Mouse (Mus musculus) heart, embryonic 16.5 days (tissue): ENCODE results near the gene Cdk1. TPM values are rescaled to one million over a fixed set of nuclear protein-coding genes. Genes with fewer than 3 reads are reported as not detected.

Experiments used
- ATAC-seq: fragments of 200-750 bp; cut with Nextera tagmentation; replicated peaks from 2 replicates; pipeline ENCODE4 v1.8.0; 2017; ENCODE audit warnings: moderate number of reproducible peaks; ENCODE audit not compliant: insufficient read depth, low FRiP score; ENCODE audit errors: extremely low read depth
- H3K27ac ChIP-seq: fragments of 300-500 bp; sonication (generic); 2 replicates; pipeline ENCODE4 v1.5.1; 2014; ENCODE audit warnings: mild to moderate bottlenecking, low read length, control low read depth, moderate library complexity
- H3K27me3 ChIP-seq: fragments of 300-500 bp; sonication (generic); 2 replicates; pipeline ENCODE4 v1.6.1; 2014; ENCODE audit warnings: low read length, mixed read lengths; ENCODE audit not compliant: control insufficient read depth, insufficient read depth
- H3K36me3 ChIP-seq: fragments of 300-500 bp; sonication (generic); 2 replicates; pipeline ENCODE4 v1.6.1; 2014; ENCODE audit not compliant: control insufficient read depth, insufficient read depth
- H3K4me1 ChIP-seq: fragments of 300-500 bp; sonication (generic); 2 replicates; pipeline ENCODE4 v1.6.1; 2014; ENCODE audit warnings: low read length, mixed read lengths; ENCODE audit not compliant: control insufficient read depth, insufficient read depth
- H3K4me2 ChIP-seq: fragments of 300-500 bp; sonication (generic); 2 replicates; pipeline ENCODE4 v1.6.1; 2014; ENCODE audit warnings: low read depth, mild to moderate bottlenecking, control low read depth, low read length
- H3K4me3 ChIP-seq: fragments of 300-500 bp; sonication (generic); 2 replicates; pipeline ENCODE4 v1.5.1; 2014; ENCODE audit warnings: mild to moderate bottlenecking, control low read depth, low read length
- H3K9ac ChIP-seq: fragments of 300-500 bp; sonication (generic); 2 replicates; pipeline ENCODE4 v1.6.1; 2014; ENCODE audit warnings: low read length, control low read depth
- H3K9me3 ChIP-seq: fragments of 300-500 bp; sonication (generic); replicated peaks from 2 replicates; pipeline ENCODE4 v1.6.1; 2016; ENCODE audit warnings: low read length; ENCODE audit not compliant: control insufficient read depth
- WGBS: fragments of 180-500 bp; shearing (Covaris S2); extraction: QIAGEN DNeasy Blood & Tissue Kit; methylation state at CpG from one replicate; pipeline ENCODE4 v1.1.7; 2014; 5-methylcytosine and 5-hydroxymethylcytosine counted together
- polyA plus RNA-seq: library from polyadenylated mRNA; unstranded; fragments of >200 nt; fragmentation: Nextera tagmentation; extraction: Ambion mirVana; gene quantifications from 2 replicates; pipeline ENCODE4 v1.2.1, GENCODE M21; 2015

Gene Cdk1
- polyA plus RNA-seq, 1 experiment from 2014 or later, result 381 TPM

- H3K9ac ChIP-seq, result no peak overlapping the region
- no peak for ATAC-seq
- H3K4me3 ChIP-seq, result no peak overlapping the region
- no peaks in the 10 kb centered on the region for H3K36me3 ChIP-seq
- H3K27ac ChIP-seq, result no peak overlapping the region
- H3K4me1 ChIP-seq, result no peaks in the 10 kb centered on the region
- 78% methylated on average over 13 of the region's 13 CpGs for WGBS
- no peaks in the 10 kb centered on the region for H3K27me3 ChIP-seq
- no peak overlapping the region for H3K4me2 ChIP-seq
- no peaks in the 10 kb centered on the region for H3K9me3 ChIP-seq
Observed at GRCm38 (mm10) chr10:69323986-69324385, 28.8 kb downstream of the Cdk1 start.

GRCm38 (mm10) chr10:69321519-69322035 is 31.2 kb downstream of the Cdk1 start:
- Histone ChIP-seq H3K27me3 (no peaks in the 10 kb centered on the region), H3K4me2 (peak overlapping the region; percentile 54), H3K9ac (no peak overlapping the region), H3K4me3 (peak overlapping the region; percentile 22; the same call in 1 of the 2 replicates), H3K4me1 (no peaks in the 10 kb centered on the region), H3K9me3 (no peaks in the 10 kb centered on the region), H3K36me3 (no peaks in the 10 kb centered on the region), H3K27ac (no peak overlapping the region)
- 46% methylated on average over 15 of the region's 15 CpGs for WGBS
- no peak for ATAC-seq

GRCm38 (mm10) chr10:69320667-69321518 is 31.8 kb downstream of the Cdk1 start:
- Histone ChIP-seq H3K27me3 (no peaks in the 10 kb centered on the region), H3K9ac (no peak overlapping the region), H3K4me1 (no peaks in the 10 kb centered on the region), H3K4me2 (peak overlapping the region; percentile 54), H3K4me3 (peak overlapping the region; percentile 22; the same call in 1 of the 2 replicates), H3K36me3 (no peaks in the 10 kb centered on the region), H3K27ac (no peak overlapping the region), H3K9me3 (no peaks in the 10 kb centered on the region)
- peak; percentile 65; the same call in 1 of the 2 replicates for ATAC-seq
- 41% methylated on average over 21 of the region's 21 CpGs for WGBS

GRCm38 (mm10) chr10:69318514-69318913 is 34.2 kb downstream of the Cdk1 start:
- Histone ChIP-seq H3K9me3 (no peaks in the 10 kb centered on the region), H3K27me3 (no peaks in the 10 kb centered on the region), H3K4me2 (no peak overlapping the region), H3K4me1 (no peaks in the 10 kb centered on the region), H3K27ac (no peak overlapping the region), H3K4me3 (no peak overlapping the region), H3K9ac (no peak overlapping the region), H3K36me3 (no peaks in the 10 kb centered on the region)
- WGBS, result 84% methylated on average over 11 of the region's 11 CpGs
- ATAC-seq, result no peak

GRCm38 (mm10) chr10:69313944-69314343 is 38.8 kb downstream of the Cdk1 start:
- H3K4me1 ChIP-seq, result no peaks in the 10 kb centered on the region
- H3K27me3 ChIP-seq, result no peaks in the 10 kb centered on the region
- H3K4me3 ChIP-seq, result no peak overlapping the region
- no peak for ATAC-seq
- no peaks in the 10 kb centered on the region for H3K36me3 ChIP-seq
- 72% methylated on average over 8 of the region's 8 CpGs for WGBS
- H3K4me2 ChIP-seq, result no peak overlapping the region
- H3K27ac ChIP-seq, result no peak overlapping the region
- H3K9me3 ChIP-seq, result no peaks in the 10 kb centered on the region
- no peak overlapping the region for H3K9ac ChIP-seq

GRCm38 (mm10) chr10:69311867-69312266 is 40.9 kb downstream of the Cdk1 start:
- H3K9ac ChIP-seq, result no peak overlapping the region
- WGBS, result 72% methylated on average over 16 of the region's 16 CpGs
- H3K4me1 ChIP-seq, result no peaks in the 10 kb centered on the region
- no peak overlapping the region for H3K4me2 ChIP-seq
- no peaks in the 10 kb centered on the region for H3K36me3 ChIP-seq
- H3K9me3 ChIP-seq, result no peaks in the 10 kb centered on the region
- no peak overlapping the region for H3K27ac ChIP-seq
- no peaks in the 10 kb centered on the region for H3K27me3 ChIP-seq
- no peak for ATAC-seq
- no peak overlapping the region for H3K4me3 ChIP-seq

- no peak for ATAC-seq
- Histone ChIP-seq H3K4me1 (no peaks in the 10 kb centered on the region; the same call in 1 of the 2 replicates), H3K9ac (no peak overlapping the region), H3K9me3 (no peaks in the 10 kb centered on the region), H3K4me3 (no peak overlapping the region), H3K4me2 (no peak overlapping the region), H3K27me3 (no peaks in the 10 kb centered on the region), H3K27ac (no peak overlapping the region), H3K36me3 (no peaks in the 10 kb centered on the region)
- 60% methylated on average over 5 of the region's 5 CpGs for WGBS
Observed at GRCm38 (mm10) chr10:69309109-69309508, 43.6 kb downstream of the Cdk1 start.

- Histone ChIP-seq H3K9me3 (no peaks in the 10 kb centered on the region), H3K4me1 (no peaks in the 10 kb centered on the region; the same call in 1 of the 2 replicates), H3K27me3 (no peaks in the 10 kb centered on the region), H3K4me3 (no peak overlapping the region), H3K4me2 (no peak overlapping the region), H3K9ac (no peak overlapping the region), H3K36me3 (no peaks in the 10 kb centered on the region), H3K27ac (no peak overlapping the region)
- WGBS, result 39% methylated on average over 5 of the region's 5 CpGs
- no peak for ATAC-seq
Observed at GRCm38 (mm10) chr10:69307067-69307466, 45.7 kb downstream of the Cdk1 start.

GRCm38 (mm10) chr10:69306205-69306604 is 46.5 kb downstream of the Cdk1 start:
- no peak for ATAC-seq
- H3K27ac ChIP-seq, result no peak overlapping the region
- H3K4me1 ChIP-seq, result no peaks in the 10 kb centered on the region; the same call in 1 of the 2 replicates
- 45% methylated on average over 14 of the region's 14 CpGs for WGBS
- H3K4me2 ChIP-seq, result no peak overlapping the region
- H3K36me3 ChIP-seq, result no peaks in the 10 kb centered on the region
- H3K9ac ChIP-seq, result no peak overlapping the region
- no peak overlapping the region for H3K4me3 ChIP-seq
- H3K9me3 ChIP-seq, result no peaks in the 10 kb centered on the region
- no peaks in the 10 kb centered on the region for H3K27me3 ChIP-seq
